Mouse (Mus musculus): Measurements from ENCODE around the gene Slc28a2.
"Not testable (repeated sequence)": the region's sequence is repeated elsewhere in the genome, so short reads cannot be mapped to it uniquely, and the experiment has no call there.

The Slc28a2 gene

DNA sequence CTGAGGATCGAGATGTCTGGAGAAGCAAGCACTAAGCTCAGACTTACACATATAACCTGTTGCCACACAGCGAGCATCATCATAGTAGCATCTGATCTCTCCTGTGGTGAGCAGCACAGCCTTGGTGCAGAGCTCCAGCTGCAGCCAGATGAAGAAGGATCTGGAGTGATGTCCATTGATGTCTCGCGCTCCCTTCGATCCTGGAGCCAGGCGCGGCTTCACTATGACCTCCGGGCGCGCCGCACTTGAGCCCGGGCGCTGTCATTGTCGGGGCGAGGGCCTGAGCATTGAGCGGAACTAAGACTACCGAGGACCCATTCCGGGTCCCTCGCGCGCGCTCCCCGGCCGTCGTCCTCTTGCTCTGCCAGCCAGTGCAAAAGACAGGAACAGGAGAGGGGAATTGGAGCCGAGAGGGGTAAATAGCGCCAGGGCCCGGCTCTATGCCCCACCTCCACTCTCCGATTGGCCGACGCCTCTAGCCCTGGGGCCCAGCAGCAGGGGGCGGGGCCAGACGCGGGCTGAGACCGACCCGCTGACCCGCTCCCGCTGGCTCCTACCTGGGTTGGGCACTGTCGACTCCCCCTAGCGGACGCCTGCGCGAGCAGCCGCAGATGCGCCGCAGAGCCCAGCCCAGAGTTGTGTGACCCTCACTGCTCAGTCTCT, 41.2 kb downstream of the Slc28a2 start:
- peak; percentile 95 for DNase-seq

GRCm38 (mm10) chr2:122469221-122469620, 42.9 kb downstream of the Slc28a2 start:
- DNase-seq = peak; percentile 2

- DNase-seq = no peak
These were observed 50.3 kb downstream of the Slc28a2 start for GRCm38 (mm10) chr2:122476585-122476984.

- not testable (repeated sequence) for DNase-seq
These were observed 57.5 kb downstream of the Slc28a2 start for GRCm38 (mm10) chr2:122483787-122484186.

- DNase-seq = no peak
These were observed 58.4 kb downstream of the Slc28a2 start, which contains the start of gene Gm14085 for GRCm38 (mm10) chr2:122484641-122485040. Gene Gm14085, plus strand, starts transcription at chr2:122484941.

DNA sequence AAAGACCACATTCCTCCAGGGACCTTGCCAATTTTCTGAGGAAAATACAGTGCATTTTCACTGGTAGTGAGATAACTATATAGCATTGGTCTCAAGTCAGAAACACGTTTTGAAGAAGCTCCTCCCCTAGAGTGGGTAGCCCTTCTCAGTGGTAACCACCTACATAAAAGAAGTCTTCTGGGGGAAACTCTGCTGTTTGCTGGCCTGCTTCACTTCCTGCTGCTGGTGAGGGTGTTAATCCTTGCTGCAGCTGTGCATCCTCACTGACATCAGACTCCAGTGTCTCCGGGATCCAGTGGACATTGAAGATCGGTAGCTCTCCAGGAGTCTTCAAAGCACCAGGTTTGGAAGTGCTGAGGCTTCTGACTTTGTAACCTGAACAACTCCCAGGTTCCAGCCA, 59.4 kb downstream of the Slc28a2 start:
- not testable (repeated sequence) for DNase-seq

DNA sequence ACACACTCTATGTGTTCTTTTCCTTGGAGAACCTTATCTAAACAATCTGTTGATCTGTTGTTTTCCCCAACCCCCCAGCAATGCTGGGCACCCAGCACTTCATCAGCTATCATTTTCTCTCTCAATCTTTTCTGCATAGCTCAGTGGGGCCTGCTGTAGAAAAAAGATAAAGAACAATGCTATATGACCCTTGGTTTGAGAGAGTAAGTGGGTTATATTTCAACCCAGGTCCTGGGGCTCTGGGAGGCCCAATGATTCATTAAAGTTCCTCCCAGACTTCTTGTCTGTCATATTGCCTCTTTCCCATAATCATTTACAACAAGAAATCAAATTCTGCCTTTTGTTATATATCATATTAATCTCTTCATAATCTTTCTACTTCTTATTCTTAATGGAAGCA, 59.8 kb downstream of the Slc28a2 start:
- not testable (repeated sequence) for DNase-seq

GRCm38 (mm10) chr2:122486674-122487073, 60.4 kb downstream of the Slc28a2 start:
- no peak for DNase-seq

All from lung, postnatal 36 days (tissue).